Mouse (Mus musculus): ENCODE measurements around the gene Kcne2.

GRCm38 (mm10) chr16:92302506-92302905 lies 10.3 kb downstream of the Kcne2 start:
- TF ChIP-seq POLR2A (IDR thresholded peaks at IDR 0.05; ENCODE audit: control insufficient read depth, extremely low read depth, insufficient read depth, low read length, poor library complexity) (no peak), CTCF (IDR thresholded peaks at IDR 0.05; ENCODE audit: borderline replicate concordance, control insufficient read depth, extremely low read depth, insufficient read depth, low read length, poor library complexity) (no peak)
